Mouse (Mus musculus) urinary bladder, adult 2 months (tissue): ENCODE data around the gene Fmo6. TPM values are rescaled to one million over a fixed set of nuclear protein-coding genes. Genes with fewer than 3 reads are reported as not detected.

Source experiments
- DNase-seq: peaks from one replicate; pipeline ENCODE4 v3.0.0; 2022; ENCODE audit warnings: low spot score
- polyA plus RNA-seq: library from polyadenylated mRNA; depleted of rRNA; stranded (reverse); fragments of >200 nt; gene quantifications from 2 replicates; pipeline ENCODE4 v1.2.3, GENCODE M21; 2012; rRNA removed

Gene Fmo6
- polyA plus RNA-seq, 1 experiment = 0.17 TPM

- DNase-seq = no peak
Measured at GRCm38 (mm10) chr1:162914932-162915556, 22.3 kb downstream of the Fmo6 start.

GRCm38 (mm10) chr1:162912085-162912484 lies 25.2 kb downstream of the Fmo6 start:
- no peak for DNase-seq

GRCm38 (mm10) chr1:162901879-162902278 lies 35.4 kb downstream of the Fmo6 start:
- no peak for DNase-seq

GRCm38 (mm10) chr1:162897838-162898811 lies 39.2 kb downstream of the Fmo6 start, which contains the start of gene Fmo2:
Gene Fmo2, minus strand, starts transcription at chr1:162898726.
- DNase-seq = no peak

GRCm38 (mm10) chr1:162895900-162896299 lies 41.4 kb downstream of the Fmo6 start:
- DNase-seq = peak; percentile 58

GRCm38 (mm10) chr1:162893014-162893413 lies 44.3 kb downstream of the Fmo6 start:
- DNase-seq = no peak

GRCm38 (mm10) chr1:162891980-162892451 lies 45.3 kb downstream of the Fmo6 start:
- no peak for DNase-seq

GRCm38 (mm10) chr1:162888646-162889045 lies 48.7 kb downstream of the Fmo6 start:
- DNase-seq = no peak

- DNase-seq = no peak
Measured at GRCm38 (mm10) chr1:162887644-162888043, 49.7 kb downstream of the Fmo6 start.

GRCm38 (mm10) chr1:162886138-162886816 lies 51.0 kb downstream of the Fmo6 start:
- DNase-seq = no peak

GRCm38 (mm10) chr1:162882681-162883080 lies 54.6 kb downstream of the Fmo6 start:
- no peak for DNase-seq

GRCm38 (mm10) chr1:162879595-162880369 lies 57.5 kb downstream of the Fmo6 start:
- peak; percentile 34 for DNase-seq

- no peak for DNase-seq
Measured at GRCm38 (mm10) chr1:162875091-162875490, 62.2 kb downstream of the Fmo6 start.

GRCm38 (mm10) chr1:162871701-162872311 lies 65.5 kb downstream of the Fmo6 start:
- no peak for DNase-seq

GRCm38 (mm10) chr1:162870978-162871377 lies 66.3 kb downstream of the Fmo6 start:
- DNase-seq = no peak

- DNase-seq = no peak
Measured at GRCm38 (mm10) chr1:162867396-162867795, 69.9 kb downstream of the Fmo6 start.

Other genes starting within 250 kb of the Fmo6 start
- 21.9 and 40.6 TPM in 2 replicates for gene Prrc2c, start 197.0 kb downstream of the Fmo6 start, polyA plus RNA-seq
- 1.2 and 1.7 TPM in 2 replicates for gene Fmo4, start 123.5 kb downstream of the Fmo6 start, polyA plus RNA-seq
- gene Fmo1, start 70.9 kb downstream of the Fmo6 start, polyA plus RNA-seq = 120 and 150 TPM in 2 replicates
- gene Fmo2, start 38.8 kb downstream of the Fmo6 start, polyA plus RNA-seq = 249 and 256 TPM in 2 replicates
- 0.77 and 1.3 TPM in 2 replicates for gene Fmo3, start 47.0 kb upstream of the Fmo6 start, polyA plus RNA-seq
- gene Mroh9, start 148.2 kb upstream of the Fmo6 start, polyA plus RNA-seq = not detected in 2 replicates